Mouse (Mus musculus): ENCODE data around the gene 4931428F04Rik. TPM values are rescaled to one million over a fixed set of nuclear protein-coding genes. Genes with fewer than 3 reads are reported as not detected.
A peak's percentile ranks its signal among the peaks of the same experiment; 100 is the strongest.

4931428F04Rik gene
- total RNA-seq, 1 experiment, result 4.2 TPM

GRCm38 (mm10) chr8:105268342-105269074 is 21.2 kb downstream of the 4931428F04Rik start:
- no peak for DNase-seq (ENCODE audit: low read depth, low spot score)

GRCm38 (mm10) chr8:105266775-105267174 is 22.9 kb downstream of the 4931428F04Rik start:
- Histone ChIP-seq H3K27ac (ENCODE audit: insufficient read depth, low read depth, low read length, poor library complexity, severe bottlenecking) (no peak overlapping the region), H3K9me3 (ENCODE audit: control insufficient read depth, insufficient read depth, low read depth, low read length) (no peaks in the 10 kb centered on the region), H3K36me3 (ENCODE audit: control insufficient read depth, insufficient read depth, low read length, poor library complexity, severe bottlenecking) (no peaks in the 10 kb centered on the region), H3K4me3 (ENCODE audit: insufficient read depth in 1 of 2, low read depth in 1 of 2, low read length in 2 of 2, poor library complexity in 1 of 2, severe bottlenecking in 1 of 2) (no peak overlapping the region), H3K4me1 (ENCODE audit: control insufficient read depth in 2 of 2, insufficient read depth in 2 of 2, low read length in 2 of 2, poor library complexity in 1 of 2) (peaks cover 0 to 15% of the 10 kb centered on the region in 2 experiments; a peak in 2 of 4 replicates), H3K9ac (ENCODE audit: insufficient read depth, low read depth, low read length, poor library complexity, severe bottlenecking) (no peak overlapping the region)
- TF ChIP-seq HCFC1 (IDR thresholded peaks at IDR 0.05; ENCODE audit: borderline replicate concordance, insufficient read depth, low read length), result no peak
- TF ChIP-seq CHD2 (IDR thresholded peaks at IDR 0.05; ENCODE audit: low read depth, low read length), result no peak
- no peak for TF ChIP-seq MAFK (IDR thresholded peaks at IDR 0.05; ENCODE audit: insufficient read depth, low read depth, low read length)
- no peak for TF ChIP-seq ZNF384 (IDR thresholded peaks at IDR 0.05; ENCODE audit: low read depth, low read length)
- no peak for TF ChIP-seq ZC3H11A (IDR thresholded peaks at IDR 0.05; ENCODE audit: borderline replicate concordance, low read depth, low read length)
- DNase-seq (ENCODE audit: low read depth, low spot score), result no peak
- in situ Hi-C loops (cut with MboI; ENCODE audit: low sequenced_read_pairs in 2 of 2, unreplicated experiment in 2 of 2), result loop anchor here in 1 of 2 experiments (25.0 kb wide), 1 partner anchor 629 kb away; the partner anchor contains the start of genes Ciao2b and Rrad

More at GRCm38 (mm10) chr8:105268342-105269074, 21.2 kb downstream of the 4931428F04Rik start:
- TF ChIP-seq ZC3H11A (IDR thresholded peaks at IDR 0.05; ENCODE audit: borderline replicate concordance, low read depth, low read length), result no peak
- no peak for TF ChIP-seq MAFK (IDR thresholded peaks at IDR 0.05; ENCODE audit: insufficient read depth, low read depth, low read length)
- peak overlapping the region; percentile 27; the same call in 1 of the 2 replicates for H3K9ac ChIP-seq (ENCODE audit: insufficient read depth, low read depth, low read length, poor library complexity, severe bottlenecking)
- no peaks in the 10 kb centered on the region for H3K36me3 ChIP-seq (ENCODE audit: control insufficient read depth, insufficient read depth, low read length, poor library complexity, severe bottlenecking)
- no peak overlapping the region for H3K27ac ChIP-seq (ENCODE audit: insufficient read depth, low read depth, low read length, poor library complexity, severe bottlenecking)
- in situ Hi-C loops (cut with MboI; ENCODE audit: low sequenced_read_pairs in 2 of 2, unreplicated experiment in 2 of 2), result loop anchor here in 1 of 2 experiments (25.0 kb wide), 1 partner anchor 631 kb away; the partner anchor contains the start of genes Ciao2b and Rrad
- H3K4me3 ChIP-seq (ENCODE audit: insufficient read depth in 1 of 2, low read depth in 1 of 2, low read length in 2 of 2, poor library complexity in 1 of 2, severe bottlenecking in 1 of 2), result peak overlapping the region; percentile 50 to 58
- H3K4me1 ChIP-seq (ENCODE audit: control insufficient read depth in 2 of 2, insufficient read depth in 2 of 2, low read length in 2 of 2, poor library complexity in 1 of 2), result peaks cover 0 to 15% of the 10 kb centered on the region in 2 experiments; a peak in 2 of 4 replicates
- H3K9me3 ChIP-seq (ENCODE audit: control insufficient read depth, insufficient read depth, low read depth, low read length), result no peaks in the 10 kb centered on the region

- no peaks in the 10 kb centered on the region for H3K9me3 ChIP-seq (ENCODE audit: control insufficient read depth, insufficient read depth, low read depth, low read length)
- no peak overlapping the region for H3K4me3 ChIP-seq (ENCODE audit: insufficient read depth in 1 of 2, low read depth in 1 of 2, low read length in 2 of 2, poor library complexity in 1 of 2, severe bottlenecking in 1 of 2)
These were observed 24.5 kb downstream of the 4931428F04Rik start for GRCm38 (mm10) chr8:105265128-105265527.

GRCm38 (mm10) chr8:105264024-105264982 is 25.4 kb downstream of the 4931428F04Rik start, which contains the start of the genes Tradd and Fbxl8:
TSS of gene Tradd (minus strand) at chr8:105264609.
TSS of gene Fbxl8 (plus strand) at chr8:105264648.
- peak within 1 kb of the TSS; percentile 79 to 82 for H3K4me3 ChIP-seq (ENCODE audit: insufficient read depth in 1 of 2, low read depth in 1 of 2, low read length in 2 of 2, poor library complexity in 1 of 2, severe bottlenecking in 1 of 2)
- no peaks in the 10 kb centered on the region for H3K9me3 ChIP-seq (ENCODE audit: control insufficient read depth, insufficient read depth, low read depth, low read length)
- H3K9ac ChIP-seq (ENCODE audit: insufficient read depth, low read depth, low read length, poor library complexity, severe bottlenecking), result peak within 1 kb of the TSS; percentile 66
- TF ChIP-seq ZNF384 (IDR thresholded peaks at IDR 0.05; ENCODE audit: low read depth, low read length) (no peak), HCFC1 (IDR thresholded peaks at IDR 0.05; ENCODE audit: borderline replicate concordance, insufficient read depth, low read length) (no peak), MAFK (IDR thresholded peaks at IDR 0.05; ENCODE audit: insufficient read depth, low read depth, low read length) (no peak), ZC3H11A (IDR thresholded peaks at IDR 0.05; ENCODE audit: borderline replicate concordance, low read depth, low read length) (no peak), CHD2 (IDR thresholded peaks at IDR 0.05; ENCODE audit: low read depth, low read length) (no peak)
- in situ Hi-C loops (cut with MboI; ENCODE audit: low sequenced_read_pairs in 2 of 2, unreplicated experiment in 2 of 2), result loop anchor here in 1 of 2 experiments (25.0 kb wide), 1 partner anchor 627 kb away; the partner anchor contains the start of genes Ciao2b and Rrad
- peaks cover 0 to 10% of the 10 kb centered on the region in 2 experiments; a peak in 2 of 4 replicates for H3K4me1 ChIP-seq (ENCODE audit: control insufficient read depth in 2 of 2, insufficient read depth in 2 of 2, low read length in 2 of 2, poor library complexity in 1 of 2)
- DNase-seq (ENCODE audit: low read depth, low spot score), result no peak
- no peak within 1 kb of the TSS for H3K27ac ChIP-seq (ENCODE audit: insufficient read depth, low read depth, low read length, poor library complexity, severe bottlenecking)
- H3K36me3 ChIP-seq (ENCODE audit: control insufficient read depth, insufficient read depth, low read length, poor library complexity, severe bottlenecking), result no peaks in the 10 kb centered on the region

More at GRCm38 (mm10) chr8:105265128-105265527, 24.5 kb downstream of the 4931428F04Rik start:
- H3K4me1 ChIP-seq (ENCODE audit: control insufficient read depth in 2 of 2, insufficient read depth in 2 of 2, low read length in 2 of 2, poor library complexity in 1 of 2), result peaks cover 0 to 12% of the 10 kb centered on the region in 2 experiments; a peak in 2 of 4 replicates
- DNase-seq (ENCODE audit: low read depth, low spot score), result no peak
- in situ Hi-C loops (cut with MboI; ENCODE audit: low sequenced_read_pairs in 2 of 2, unreplicated experiment in 2 of 2), result loop anchor here in 1 of 2 experiments (25.0 kb wide), 1 partner anchor 628 kb away; the partner anchor contains the start of genes Ciao2b and Rrad
- H3K36me3 ChIP-seq (ENCODE audit: control insufficient read depth, insufficient read depth, low read length, poor library complexity, severe bottlenecking), result no peaks in the 10 kb centered on the region
- H3K9ac ChIP-seq (ENCODE audit: insufficient read depth, low read depth, low read length, poor library complexity, severe bottlenecking), result no peak overlapping the region
- TF ChIP-seq ZNF384 (IDR thresholded peaks at IDR 0.05; ENCODE audit: low read depth, low read length), result no peak
- no peak overlapping the region for H3K27ac ChIP-seq (ENCODE audit: insufficient read depth, low read depth, low read length, poor library complexity, severe bottlenecking)
